Mouse (Mus musculus): ENCODE measurements at regions not wholly inside any gene's neighbourhood (a gene's known extent, or its start where the extent isn't known, plus 50 kb on each side); places are given as distances from the start of the nearest gene placed in this dataset.

DNA sequence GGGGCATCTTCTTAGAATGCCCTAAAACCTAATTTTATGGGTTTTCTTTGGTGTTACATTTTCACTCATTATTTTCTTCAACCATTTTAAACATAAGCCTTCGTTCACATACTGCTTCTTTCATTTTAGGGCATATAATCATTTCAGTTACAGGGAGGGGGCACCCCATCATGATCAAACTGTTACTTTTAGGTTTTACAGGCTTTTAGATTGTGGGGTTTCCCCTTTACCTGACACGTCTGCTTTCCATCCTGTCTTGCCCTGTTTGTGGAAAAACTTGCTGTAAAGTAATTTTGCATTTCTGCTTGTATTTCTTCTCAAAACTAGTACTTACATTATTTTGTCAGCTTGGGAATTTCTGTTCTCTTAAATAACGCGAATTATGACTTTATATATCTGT lies 310.9 kb upstream of the Ptger4 start:
- TF ChIP-seq CTCF (IDR thresholded peaks at IDR 0.05; ENCODE audit: control insufficient read depth, insufficient read depth, low read length) (no peak), POLR2A (IDR thresholded peaks at IDR 0.05; ENCODE audit: borderline replicate concordance, control insufficient read depth, low read depth, low read length) (no peak)

Data from bone marrow, adult 2 months (tissue).